ENCODE assay signal across 21 mouse cellular contexts in the genomic region with DNA sequence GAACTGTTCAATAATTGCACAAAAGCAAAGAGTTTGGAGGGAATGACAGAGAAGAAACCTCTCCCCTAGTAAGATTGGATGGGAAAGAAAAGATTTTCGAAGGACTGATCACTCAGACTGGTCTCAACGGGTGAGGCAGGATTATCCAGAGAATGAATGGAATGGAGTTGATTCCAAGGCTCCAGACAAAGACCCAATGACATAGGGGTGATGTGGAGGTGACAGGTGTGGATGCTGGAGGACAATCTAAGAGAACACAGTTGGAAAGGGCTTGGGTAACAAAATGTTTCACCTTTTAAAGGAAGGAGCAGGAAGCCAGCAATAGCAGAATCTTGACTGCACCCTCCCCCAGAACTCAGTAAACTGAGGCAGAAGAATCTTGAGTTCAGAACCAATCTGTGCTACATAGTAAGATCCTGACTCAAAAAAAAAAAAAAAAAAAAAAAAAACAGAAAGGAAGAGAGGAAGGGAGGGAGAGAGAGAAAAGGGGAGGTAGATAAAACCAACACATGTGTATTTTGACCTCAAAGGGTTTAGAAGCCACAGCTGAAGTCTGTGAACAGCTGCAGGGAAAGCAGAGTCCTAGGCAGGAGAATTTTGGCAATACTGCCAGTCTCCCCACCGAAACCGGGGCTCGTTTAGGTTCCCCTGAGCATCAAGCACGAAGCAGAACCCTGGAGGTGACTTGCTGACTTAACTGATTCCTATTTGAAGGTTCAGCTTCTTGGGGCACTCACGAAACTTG. TPM values are rescaled to one million over a fixed set of nuclear protein-coding genes. Genes with fewer than 3 reads are reported as not detected.
"Had no signal": no experiment of that assay in that cellular context is flagged by ENCODE, and none has a peak within 500 bp of the region (broad histone marks: within the 10 kb centered on the region; RNA-seq: fewer than 3 reads in every experiment).

No protein-coding gene starts in this region.

- H3K4me1 ChIP-seq: limb, embryonic 15.5 days; liver, embryonic 12.5 days; neural tube, embryonic 12.5 days had no signal

- H3K4me2 ChIP-seq: limb, embryonic 15.5 days; liver, embryonic 12.5 days; lung, embryonic 14.5 days; neural tube, embryonic 12.5 days had no signal

- H3K27ac ChIP-seq: kidney, postnatal 0 days; layer of hippocampus, adult 2 months; limb, embryonic 15.5 days; liver, embryonic 12.5 days; midbrain, embryonic 10.5 days; neural tube, embryonic 12.5 days had no signal

- H3K27me3 ChIP-seq: limb, embryonic 15.5 days; liver, embryonic 12.5 days; neural tube, embryonic 12.5 days had no signal

- DNase-seq: kidney, adult 9 months; kidney, postnatal 36 days; left cerebral cortex, postnatal 4 days; lung, embryonic 14.5 days; lung, postnatal 10 days; lung, postnatal 4 days; midbrain, embryonic 14.5 days; spleen, adult 18-20 months had no signal

- H3K36me3 ChIP-seq: limb, embryonic 15.5 days; liver, embryonic 12.5 days; midbrain, embryonic 10.5 days; neural tube, embryonic 12.5 days had no signal

- H3K4me3 ChIP-seq: layer of hippocampus, adult 2 months; limb, embryonic 15.5 days; liver, embryonic 12.5 days; midbrain, embryonic 10.5 days; neural tube, embryonic 12.5 days had no signal

RNA-seq across cellular contexts. Expression of a gene that starts 20.3 kb away (rescaled TPM):
- total RNA-seq: layer of hippocampus, adult 2 months; layer of hippocampus, postnatal 14 days; left cerebral cortex, adult 18-20 months; left cerebral cortex, postnatal 10 days; left cerebral cortex, postnatal 4 days; neutrophil, adult 5-6 weeks had no signal
- polyA plus RNA-seq: intestine, embryonic 14.5 days; kidney, postnatal 0 days; limb, embryonic 15.5 days; liver, embryonic 12.5 days; liver, embryonic 16.5 days; lung, embryonic 14.5 days; midbrain, embryonic 10.5 days; midbrain, embryonic 14.5 days; neural tube, embryonic 12.5 days; stomach, embryonic 14.5 days had no signal
